Mouse (Mus musculus) embryonic fibroblast, embryonic 13.5 days (primary cell): ENCODE data around the gene Ampd2. TPM values are rescaled to one million over a fixed set of nuclear protein-coding genes. Genes with fewer than 3 reads are reported as not detected.

Experiments used
- H3K27ac ChIP-seq: 2 replicates; pipeline ENCODE4 v1.5.1; 2012; ENCODE audit warnings: low read length, control low read depth, inconsistent platforms; ENCODE audit not compliant: insufficient read depth
- H3K4me1 ChIP-seq: 2 replicates; pipeline ENCODE4 v1.6.1; 2011; ENCODE audit warnings: low read length; ENCODE audit not compliant: control insufficient read depth, insufficient read depth
- H3K4me3 ChIP-seq: 2 replicates; pipeline ENCODE4 v1.5.1; 2011; ENCODE audit warnings: mild to moderate bottlenecking, control low read depth, low read length; ENCODE audit not compliant: insufficient read depth
- CTCF ChIP-seq: IDR thresholded peaks from 2 replicates; pipeline ENCODE4 v1.5.1; 2011; ENCODE audit warnings: mild to moderate bottlenecking, control low read depth, low read length, moderate library complexity, borderline replicate concordance; ENCODE audit not compliant: insufficient read depth
- POLR2A ChIP-seq: IDR thresholded peaks from 2 replicates; pipeline ENCODE4 v1.6.1; 2011; ENCODE audit warnings: low read depth, mild to moderate bottlenecking, control low read depth, low read length, moderate library complexity
- polyA plus RNA-seq: library from polyadenylated mRNA; stranded (reverse); fragments of >200 nt; gene quantifications from 2 replicates; pipeline ENCODE4 v1.2.4, GENCODE M21; 2011; ENCODE audit warnings: low read depth; ENCODE audit not compliant: missing spikeins, insufficient read length

Gene Ampd2
- polyA plus RNA-seq = 48.3 and 50.0 TPM in 2 replicates

GRCm38 (mm10) chr3:108086470-108086979, at the start of gene Ampd2:
Gene Ampd2 (minus strand): TSS chr3:108086651.
- TF ChIP-seq POLR2A (peak; percentile 64), CTCF (no peak)
- Histone ChIP-seq H3K4me1 (peaks cover 19% of the 10 kb centered on the region), H3K4me3 (peak within 1 kb of the TSS; percentile 79), H3K27ac (peak within 1 kb of the TSS; percentile 95)

GRCm38 (mm10) chr3:108134701-108135100, 48.2 kb upstream of the Ampd2 start:
- TF ChIP-seq POLR2A (no peak), CTCF (no peak)
- no peak overlapping the region for H3K27ac ChIP-seq
- H3K4me3 ChIP-seq = no peak overlapping the region
- H3K4me1 ChIP-seq = peaks cover 2% of the 10 kb centered on the region; the same call in 1 of the 2 replicates

- Histone ChIP-seq H3K27ac (no peak overlapping the region), H3K4me1 (peaks cover 9% of the 10 kb centered on the region), H3K4me3 (no peak overlapping the region)
- TF ChIP-seq POLR2A (no peak), CTCF (no peak)
These were observed 46.0 kb upstream of the Ampd2 start for GRCm38 (mm10) chr3:108132484-108132883.

GRCm38 (mm10) chr3:108131821-108132220, 45.4 kb upstream of the Ampd2 start:
- H3K4me3 ChIP-seq = no peak overlapping the region
- no peak overlapping the region for H3K27ac ChIP-seq
- TF ChIP-seq CTCF (no peak), POLR2A (no peak)
- peaks cover 9% of the 10 kb centered on the region for H3K4me1 ChIP-seq

GRCm38 (mm10) chr3:108131216-108131615, 44.8 kb upstream of the Ampd2 start:
- no peak for TF ChIP-seq POLR2A
- no peak for TF ChIP-seq CTCF
- Histone ChIP-seq H3K27ac (no peak overlapping the region), H3K4me3 (no peak overlapping the region), H3K4me1 (peaks cover 9% of the 10 kb centered on the region)

GRCm38 (mm10) chr3:108129804-108130203, 43.4 kb upstream of the Ampd2 start:
- peaks cover 9% of the 10 kb centered on the region for H3K4me1 ChIP-seq
- TF ChIP-seq POLR2A = no peak
- TF ChIP-seq CTCF = no peak
- H3K27ac ChIP-seq = no peak overlapping the region
- H3K4me3 ChIP-seq = no peak overlapping the region

GRCm38 (mm10) chr3:108129367-108129766, 42.9 kb upstream of the Ampd2 start:
- TF ChIP-seq POLR2A (no peak), CTCF (no peak)

GRCm38 (mm10) chr3:108128520-108128919, 42.1 kb upstream of the Ampd2 start:
- Histone ChIP-seq H3K4me1 (peaks cover 9% of the 10 kb centered on the region), H3K27ac (no peak overlapping the region), H3K4me3 (no peak overlapping the region)
- TF ChIP-seq POLR2A = no peak
- TF ChIP-seq CTCF = no peak

More at GRCm38 (mm10) chr3:108129367-108129766, 42.9 kb upstream of the Ampd2 start:
- peaks cover 9% of the 10 kb centered on the region for H3K4me1 ChIP-seq
- no peak overlapping the region for H3K27ac ChIP-seq
- H3K4me3 ChIP-seq = no peak overlapping the region

- H3K4me1 ChIP-seq = peaks cover 7% of the 10 kb centered on the region
- TF ChIP-seq POLR2A = no peak
- no peak for TF ChIP-seq CTCF
- H3K27ac ChIP-seq = no peak overlapping the region
- no peak overlapping the region for H3K4me3 ChIP-seq
These were observed 39.9 kb upstream of the Ampd2 start for GRCm38 (mm10) chr3:108126327-108126726.

- no peak overlapping the region for H3K27ac ChIP-seq
These were observed 37.7 kb upstream of the Ampd2 start for GRCm38 (mm10) chr3:108124131-108124530.

More at GRCm38 (mm10) chr3:108124131-108124530, 37.7 kb upstream of the Ampd2 start:
- peaks cover 4% of the 10 kb centered on the region for H3K4me1 ChIP-seq
- H3K4me3 ChIP-seq = no peak overlapping the region
- no peak for TF ChIP-seq CTCF
- TF ChIP-seq POLR2A = no peak
